Mouse (Mus musculus) layer of hippocampus, postnatal 36 days (tissue): ENCODE data around the gene Med23. TPM values are rescaled to one million over a fixed set of nuclear protein-coding genes. Genes with fewer than 3 reads are reported as not detected.

ENCODE experiments used
- DNase-seq, 2 experiments: peaks; one replicate each; pipeline ENCODE4 v3.0.0; 2022
- total RNA-seq, 2 experiments: library from RNA; stranded (reverse); gene quantifications; 2 replicates each; pipeline ENCODE4 v1.2.3; 2021

The Med23 gene
- total RNA-seq, 2 experiments from 2014 or later, result 25.5 to 37.0 TPM

- DNase-seq, result no peak
Measured at GRCm38 (mm10) chr10:24886008-24886407, 16.2 kb downstream of the Med23 start.

- DNase-seq, result no peak
Measured at GRCm38 (mm10) chr10:24888343-24888742, 18.6 kb downstream of the Med23 start.

- peak; percentile 34 to 51 for DNase-seq
Measured at GRCm38 (mm10) chr10:24895927-24896326, 26.1 kb downstream of the Med23 start.

GRCm38 (mm10) chr10:24905627-24906026, 35.8 kb downstream of the Med23 start:
- DNase-seq, result no peak

- DNase-seq, result no peak
Measured at GRCm38 (mm10) chr10:24911199-24911598, 41.4 kb downstream of the Med23 start.

GRCm38 (mm10) chr10:24912576-24912975, 42.8 kb downstream of the Med23 start:
- no peak for DNase-seq

- DNase-seq, result no peak
Measured at GRCm38 (mm10) chr10:24915486-24915885, 45.7 kb downstream of the Med23 start.

GRCm38 (mm10) chr10:24922977-24923376, 53.2 kb downstream of the Med23 start:
- no peak for DNase-seq

GRCm38 (mm10) chr10:24924296-24924695, 54.5 kb downstream of the Med23 start:
- no peak for DNase-seq

- no peak for DNase-seq
Measured at GRCm38 (mm10) chr10:24926380-24926779, 56.6 kb downstream of the Med23 start.

GRCm38 (mm10) chr10:24926962-24927720, 57.4 kb downstream of the Med23 start, which contains the start of gene Arg1:
Arg1 (minus strand) TSS chr10:24927484.
- no peak for DNase-seq

- no peak for DNase-seq
Measured at GRCm38 (mm10) chr10:24928072-24928471, 58.3 kb downstream of the Med23 start.

- DNase-seq, result no peak
Measured at GRCm38 (mm10) chr10:24930143-24930542, 60.4 kb downstream of the Med23 start.

GRCm38 (mm10) chr10:24947871-24948270, 78.1 kb downstream of the Med23 start:
- no peak for DNase-seq

- no peak for DNase-seq
Measured at GRCm38 (mm10) chr10:24948278-24948677, 78.5 kb downstream of the Med23 start.

GRCm38 (mm10) chr10:24950223-24950622, 80.4 kb downstream of the Med23 start:
- DNase-seq, result no peak

GRCm38 (mm10) chr10:24951575-24951974, 81.8 kb downstream of the Med23 start:
- DNase-seq, result no peak

GRCm38 (mm10) chr10:24952549-24952948, 82.8 kb downstream of the Med23 start:
- DNase-seq, result no peak

- no peak for DNase-seq
Measured at GRCm38 (mm10) chr10:24953876-24954275, 84.1 kb downstream of the Med23 start.

- no peak for DNase-seq
Measured at GRCm38 (mm10) chr10:24958280-24959042, 88.7 kb downstream of the Med23 start.

GRCm38 (mm10) chr10:24959043-24959916, 89.5 kb downstream of the Med23 start:
- no peak for DNase-seq

- DNase-seq, result no peak
Measured at GRCm38 (mm10) chr10:24961112-24961511, 91.3 kb downstream of the Med23 start.

GRCm38 (mm10) chr10:24961889-24962288, 92.1 kb downstream of the Med23 start:
- no peak for DNase-seq
